Mouse (Mus musculus): ENCODE results near the gene Nt5c.

- no peak for TF ChIP-seq POLR2A (IDR thresholded peaks at IDR 0.05; ENCODE audit: insufficient read depth, low read length)
- TF ChIP-seq CTCF (IDR thresholded peaks at IDR 0.05; ENCODE audit: low read depth, low read length): no peak
Observed at GRCm38 (mm10) chr11:115456182-115456581, 35.5 kb downstream of the Nt5c start.

Measured in ES-Bruce4 (cell line).